Mouse (Mus musculus) bone marrow macrophage, adult 2 months (primary cell): ENCODE measurements around the gene Ncaph. TPM values are rescaled to one million over a fixed set of nuclear protein-coding genes. Genes with fewer than 3 reads are reported as not detected.
A peak's percentile ranks its signal among the peaks of the same experiment; 100 is the strongest.
"Not testable (repeated sequence)": the region's sequence is repeated elsewhere in the genome, so short reads cannot be mapped to it uniquely, and the experiment has no call there.

Source experiments
- H3K27ac ChIP-seq: 2 replicates; pipeline ENCODE4 v1.5.1; 2012; ENCODE audit warnings: low read depth, low read length; ENCODE audit not compliant: insufficient read depth
- H3K4me1 ChIP-seq: 2 replicates; pipeline ENCODE4 v1.6.1; 2012; ENCODE audit warnings: low read length; ENCODE audit not compliant: control insufficient read depth, insufficient read depth
- H3K4me3 ChIP-seq: 2 replicates; pipeline ENCODE4 v1.5.1; 2012; ENCODE audit warnings: mild to moderate bottlenecking, low read length, moderate library complexity; ENCODE audit not compliant: insufficient read depth
- CTCF ChIP-seq: IDR thresholded peaks from 2 replicates; pipeline ENCODE4 v1.5.1; 2012; ENCODE audit warnings: low read depth, mild to moderate bottlenecking, low read length, moderate library complexity
- POLR2A ChIP-seq: IDR thresholded peaks from 2 replicates; pipeline ENCODE4 v1.6.1; 2012; ENCODE audit warnings: mild to moderate bottlenecking, low read depth, low read length, borderline replicate concordance
- polyA plus RNA-seq: library from polyadenylated mRNA; stranded (reverse); fragments of >200 nt; gene quantifications from 2 replicates; pipeline ENCODE4 v1.2.4, GENCODE M21; 2012; ENCODE audit not compliant: missing spikeins, insufficient read depth, insufficient read length

Gene Ncaph
- polyA plus RNA-seq, result 32.5 and 33.3 TPM in 2 replicates

DNA sequence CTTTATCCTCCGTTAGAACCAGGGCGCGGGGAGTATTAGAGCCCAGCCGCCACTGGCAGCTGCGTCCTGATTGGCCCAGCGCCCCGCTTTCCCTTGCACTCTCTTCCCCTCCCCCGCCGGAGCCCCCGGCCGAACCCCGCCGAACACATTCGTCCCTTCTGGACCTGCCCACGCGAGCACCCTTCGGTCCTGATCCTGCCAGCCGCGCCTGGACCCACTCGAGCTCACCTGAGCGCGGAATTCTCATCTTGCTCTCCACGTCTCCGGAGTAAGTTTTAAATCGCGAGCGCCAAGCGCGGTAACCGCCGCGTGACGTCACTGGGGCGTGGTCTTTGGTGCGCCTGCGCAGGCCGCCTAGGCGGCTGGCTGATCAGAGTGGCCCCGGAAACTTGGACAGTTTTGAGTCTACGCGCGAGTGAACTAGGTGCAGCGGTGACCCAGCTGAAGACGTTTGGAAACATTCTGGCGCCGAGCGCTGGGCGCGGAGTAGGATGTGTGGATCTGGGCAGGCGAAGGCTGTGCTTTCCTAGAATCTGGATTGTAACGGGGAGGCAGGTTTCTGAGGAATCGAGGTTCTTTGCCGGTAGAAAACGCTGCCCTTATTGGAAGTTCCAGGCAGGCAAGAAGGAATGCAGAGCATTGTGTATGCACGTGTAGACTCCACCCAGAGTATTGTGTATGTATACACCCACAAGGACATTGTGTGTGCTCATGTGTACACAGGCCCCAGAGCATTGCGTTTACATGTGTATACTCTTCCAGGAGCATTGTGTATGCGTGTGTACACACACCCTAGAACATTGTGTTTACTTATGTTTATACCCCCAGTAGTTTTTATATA lies at the start of gene Ncaph:
TSS of gene Ncaph (minus strand) at position 334 of the 841 bp plus-strand sequence.
- H3K27ac ChIP-seq, result peak within 1 kb of the TSS; percentile 77
- peak; percentile 83 for TF ChIP-seq POLR2A
- no peak for TF ChIP-seq CTCF
- H3K4me1 ChIP-seq, result peaks cover 44% of the 10 kb centered on the region
- H3K4me3 ChIP-seq, result peak within 1 kb of the TSS; percentile 87

GRCm38 (mm10) chr2:127182598-127183381 lies 49.0 kb upstream of the Ncaph start:
- TF ChIP-seq POLR2A (no peak), CTCF (no peak)
- Histone ChIP-seq H3K27ac (peak overlapping the region; percentile 98), H3K4me1 (peaks cover 15% of the 10 kb centered on the region), H3K4me3 (peak overlapping the region; percentile 67)

- not testable (repeated sequence) for H3K4me1 ChIP-seq, H3K4me3 ChIP-seq, H3K27ac ChIP-seq
Observed at GRCm38 (mm10) chr2:127166261-127166660, 32.5 kb upstream of the Ncaph start.

- 0 out of 2 replicates have a peak overlapping the region, but pooled peaks have one; percentile 19 for H3K27ac ChIP-seq
- peaks cover 7% of the 10 kb centered on the region for H3K4me1 ChIP-seq
- no peak overlapping the region for H3K4me3 ChIP-seq
- TF ChIP-seq POLR2A, result no peak
Observed at GRCm38 (mm10) chr2:127165675-127166074, 31.9 kb upstream of the Ncaph start.

- no peak overlapping the region for H3K27ac ChIP-seq
- peaks cover 15% of the 10 kb centered on the region for H3K4me1 ChIP-seq
- no peak overlapping the region for H3K4me3 ChIP-seq
- TF ChIP-seq CTCF (no peak), POLR2A (no peak)
Observed at GRCm38 (mm10) chr2:127145699-127146098, 11.9 kb upstream of the Ncaph start.

DNA sequence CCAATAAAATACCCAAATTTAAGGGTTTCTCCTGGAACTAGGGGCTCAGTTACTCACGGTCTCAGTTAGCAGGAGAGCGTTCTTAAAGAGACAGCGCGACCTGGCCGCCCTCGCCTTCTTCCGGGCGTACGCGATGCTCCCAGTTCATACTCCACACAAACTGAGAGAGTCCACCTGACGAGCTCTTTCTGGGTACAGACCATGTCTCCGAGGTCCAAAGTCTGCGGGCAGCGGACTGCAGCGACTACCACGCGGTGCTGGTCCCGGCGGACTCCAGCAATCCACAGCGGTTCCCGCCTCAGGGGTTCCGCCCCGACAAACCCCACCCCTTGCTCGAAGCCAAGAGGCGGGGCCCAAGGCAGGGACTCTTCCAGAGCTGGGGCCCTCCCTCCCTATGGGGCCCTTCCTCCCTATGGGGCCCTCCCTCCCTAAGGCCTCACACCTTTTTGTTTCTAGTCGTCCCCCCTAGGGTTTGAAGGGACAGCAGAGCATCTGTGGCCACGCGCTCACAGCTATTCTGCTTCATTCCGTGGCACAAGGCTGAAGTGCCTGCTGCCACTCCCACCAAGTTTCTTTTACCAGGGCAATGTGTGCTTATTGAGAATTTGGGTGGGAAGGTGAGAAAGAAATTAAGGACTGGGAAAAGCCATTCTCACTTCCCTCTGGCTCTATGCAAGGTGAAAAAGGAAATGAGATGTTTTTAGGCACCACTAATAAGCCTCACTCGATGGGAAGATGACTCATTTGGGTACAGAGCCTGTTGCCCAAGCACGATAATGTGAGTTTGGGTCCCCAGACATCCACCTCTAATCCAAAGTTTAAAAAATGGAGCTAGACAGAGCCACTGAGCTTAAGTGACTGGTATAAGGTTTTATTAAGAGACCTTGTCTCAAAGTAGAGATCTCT lies 9.7 kb upstream of the Ncaph start, which contains the start of gene Itpripl1:
TSS of gene Itpripl1 (minus strand) at position 285 of the 906 bp plus-strand sequence.
- Histone ChIP-seq H3K4me1 (peaks cover 19% of the 10 kb centered on the region), H3K4me3 (peak within 1 kb of the TSS; percentile 94), H3K27ac (peak within 1 kb of the TSS; percentile 25; the same call in 1 of the 2 replicates)
- TF ChIP-seq POLR2A, result peak; percentile 66; the same call in 1 of the 2 replicates
- no peak for TF ChIP-seq CTCF

- peak overlapping the region; percentile 25; the same call in 1 of the 2 replicates for H3K27ac ChIP-seq
- peak overlapping the region; percentile 94 for H3K4me3 ChIP-seq
- peaks cover 26% of the 10 kb centered on the region for H3K4me1 ChIP-seq
- TF ChIP-seq CTCF, result no peak
- TF ChIP-seq POLR2A, result no peak
Observed at GRCm38 (mm10) chr2:127142577-127143157, 8.9 kb upstream of the Ncaph start.

- Histone ChIP-seq H3K27ac (no peak overlapping the region), H3K4me1 (peaks cover 29% of the 10 kb centered on the region), H3K4me3 (peak overlapping the region; percentile 94)
- no peak for TF ChIP-seq CTCF
- TF ChIP-seq POLR2A, result no peak
Observed at GRCm38 (mm10) chr2:127142031-127142430, 8.3 kb upstream of the Ncaph start.

GRCm38 (mm10) chr2:127140011-127140410 lies 6.3 kb upstream of the Ncaph start:
- H3K4me1 ChIP-seq, result peaks cover 40% of the 10 kb centered on the region
- H3K27ac ChIP-seq, result no peak overlapping the region
- TF ChIP-seq POLR2A, result no peak
- no peak for TF ChIP-seq CTCF
- H3K4me3 ChIP-seq, result no peak overlapping the region
